Mouse (Mus musculus) lung, postnatal 25 days (tissue): Measurements from ENCODE around the gene Mtfr1l.
"Not testable (repeated sequence)": the region's sequence is repeated elsewhere in the genome, so short reads cannot be mapped to it uniquely, and the experiment has no call there.

Experiments
- DNase-seq: peaks from one replicate; pipeline ENCODE4 v3.0.0; 2022; ENCODE audit warnings: low spot score

Mtfr1l gene

DNA sequence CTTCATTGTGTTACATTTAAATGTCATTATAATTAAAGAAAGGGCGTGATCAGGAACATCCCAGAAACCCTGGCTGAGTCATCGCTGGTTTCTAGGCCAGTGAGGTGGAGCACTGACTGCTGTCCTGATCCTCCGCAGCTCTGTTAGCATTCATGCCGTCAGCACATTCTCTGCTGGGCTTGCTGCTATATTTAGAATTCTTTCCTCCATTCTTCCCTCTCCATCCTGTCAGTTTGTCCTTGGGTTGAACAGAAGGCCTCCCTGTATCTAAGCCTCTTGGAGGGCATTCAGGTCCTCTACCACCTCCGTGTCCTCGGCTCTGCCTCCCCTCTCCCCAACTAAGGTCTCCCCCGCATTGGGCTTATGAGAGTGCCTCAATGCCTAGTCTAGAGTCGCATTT, 18.2 kb downstream of the Mtfr1l start:
- no peak for DNase-seq

DNA sequence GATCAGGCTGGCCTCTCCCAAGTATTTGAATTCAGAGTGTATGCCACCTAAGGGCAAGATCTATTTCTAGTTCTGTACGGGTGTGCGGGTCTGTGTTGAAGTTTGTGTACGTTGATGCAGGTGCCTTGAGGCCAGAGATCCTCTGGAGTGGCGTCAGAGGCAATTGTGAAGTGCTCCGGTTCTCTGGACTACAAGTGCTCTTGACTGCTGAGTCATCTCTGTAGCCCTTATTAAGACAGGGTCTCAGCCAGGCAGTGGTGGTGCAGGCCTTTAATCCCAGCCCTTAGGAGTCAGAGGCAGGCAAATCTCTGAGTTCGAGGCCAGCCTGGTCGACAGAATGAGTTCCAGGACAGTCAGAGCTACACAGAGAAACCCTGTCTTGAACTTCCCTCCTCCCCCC, 19.6 kb downstream of the Mtfr1l start:
- DNase-seq, result peak; percentile 72

DNA sequence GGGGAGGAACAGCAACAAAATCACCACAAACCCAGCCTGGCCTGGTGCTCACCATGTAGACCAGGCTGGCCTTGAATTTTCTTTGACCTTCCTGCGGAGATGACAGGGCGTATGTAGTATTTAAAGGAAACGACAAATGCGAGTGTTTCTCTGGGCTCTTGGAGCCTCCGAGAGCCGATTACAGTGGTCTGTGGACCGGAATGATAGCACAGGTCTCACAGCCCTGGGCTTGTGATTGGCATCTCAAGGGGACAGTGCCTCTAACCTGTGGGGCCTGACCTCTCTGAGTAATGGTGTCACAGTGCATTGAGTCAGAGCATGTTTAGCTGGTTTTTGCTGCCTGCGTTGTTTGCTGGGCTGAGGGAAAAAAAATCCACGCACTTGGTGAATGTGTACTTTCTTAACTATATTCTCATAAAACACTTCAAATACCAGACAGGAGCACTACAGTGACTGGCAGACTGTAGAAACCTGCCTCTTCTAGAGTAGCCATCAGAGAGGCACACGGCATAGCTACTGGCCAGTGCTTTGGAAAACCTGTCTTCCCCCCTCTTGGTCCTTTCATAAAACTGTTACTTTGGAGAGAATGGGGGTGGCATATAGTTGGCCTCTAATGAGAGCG, 20.8 kb downstream of the Mtfr1l start:
- peak; percentile 57 for DNase-seq

DNA sequence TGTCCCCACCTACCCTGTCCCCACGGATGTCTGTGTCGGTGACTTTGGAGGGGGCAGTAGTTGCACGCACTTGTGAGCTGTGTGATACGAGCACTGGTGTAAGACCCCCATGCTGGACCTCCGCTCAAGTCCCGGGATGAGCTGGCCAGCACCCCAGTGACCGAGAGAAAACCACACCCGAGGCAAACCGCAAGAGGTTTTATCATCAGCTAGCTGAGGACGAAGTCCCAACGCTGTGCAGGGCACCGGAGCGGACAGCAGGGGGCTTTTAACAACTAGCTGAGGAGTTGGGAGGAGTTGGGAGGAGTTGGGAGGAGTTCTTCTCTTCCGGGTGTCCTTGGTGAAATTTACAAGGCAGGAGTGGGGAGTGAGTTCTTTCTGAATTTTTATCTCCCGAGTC, 22.4 kb downstream of the Mtfr1l start:
- DNase-seq, result peak; percentile 78

DNA sequence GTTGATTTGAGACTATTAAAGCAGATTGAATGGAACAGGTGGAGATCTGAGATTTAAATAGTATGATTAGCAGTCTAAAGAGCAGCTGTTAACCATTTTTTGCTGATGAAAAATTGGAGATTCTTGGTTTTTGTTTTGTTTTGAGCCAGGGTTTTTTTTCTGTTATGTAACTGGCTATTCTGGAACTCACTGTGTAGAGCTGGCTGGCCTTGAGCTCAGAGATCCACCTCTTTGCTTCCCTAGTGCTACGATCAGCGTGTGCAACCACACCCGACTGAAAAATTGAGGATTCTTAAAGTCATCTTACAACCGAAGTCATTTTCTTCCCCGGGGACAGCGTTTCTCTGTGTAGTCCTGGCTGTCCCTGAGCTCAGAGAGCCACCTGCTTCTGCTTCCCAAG, 23.5 kb downstream of the Mtfr1l start:
- no peak for DNase-seq

DNA sequence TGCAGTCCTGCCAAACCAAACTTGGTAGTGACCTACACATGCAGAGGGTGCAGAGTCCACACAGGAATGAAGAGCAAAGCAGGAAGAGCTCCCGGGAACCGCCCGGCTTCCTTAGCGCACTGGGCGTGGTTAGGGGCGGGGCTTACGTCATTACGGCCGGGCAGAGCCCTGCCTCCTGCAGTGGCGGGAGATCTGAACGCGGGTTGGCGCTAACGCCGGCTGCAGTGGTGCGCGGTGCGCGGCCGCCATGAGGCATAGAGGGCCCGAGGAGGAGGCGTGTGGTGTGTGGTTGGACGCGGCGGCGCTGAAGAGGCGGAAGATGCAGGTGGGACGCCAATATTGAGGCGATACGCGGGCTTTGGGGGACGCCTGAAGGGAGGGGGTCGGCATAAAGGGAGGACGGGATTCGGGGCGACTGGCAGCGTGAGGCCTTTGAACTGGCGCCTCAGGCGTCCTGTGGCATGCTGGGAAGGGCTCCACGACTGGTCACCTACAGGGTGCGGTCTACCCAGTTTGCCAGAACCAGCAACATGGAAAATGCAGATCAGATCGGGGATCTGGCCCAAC, 24.3 kb downstream of the Mtfr1l start, which contains the start of gene Aunip:
Aunip (plus strand) TSS at position 155 of the 567 bp plus-strand sequence.
- peak; percentile 88 for DNase-seq

DNA sequence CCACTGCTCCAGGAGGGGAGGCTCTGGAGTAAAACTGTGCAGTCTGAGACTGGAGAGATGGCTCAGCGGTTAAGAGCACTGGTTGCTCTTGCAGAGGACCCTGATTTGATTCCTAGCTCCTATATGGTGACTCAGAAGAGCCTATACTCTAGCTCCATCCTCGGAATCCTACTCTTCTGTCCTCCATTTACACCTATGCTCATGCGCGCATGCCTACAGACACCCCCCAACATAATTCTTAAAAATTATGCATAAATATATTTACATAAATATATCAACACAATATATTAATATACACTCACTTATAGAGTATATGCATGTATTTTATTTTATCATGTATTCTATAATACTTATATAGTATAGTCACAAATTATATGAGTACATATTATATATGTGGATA, 24.8 kb downstream of the Mtfr1l start:
- no peak for DNase-seq

DNA sequence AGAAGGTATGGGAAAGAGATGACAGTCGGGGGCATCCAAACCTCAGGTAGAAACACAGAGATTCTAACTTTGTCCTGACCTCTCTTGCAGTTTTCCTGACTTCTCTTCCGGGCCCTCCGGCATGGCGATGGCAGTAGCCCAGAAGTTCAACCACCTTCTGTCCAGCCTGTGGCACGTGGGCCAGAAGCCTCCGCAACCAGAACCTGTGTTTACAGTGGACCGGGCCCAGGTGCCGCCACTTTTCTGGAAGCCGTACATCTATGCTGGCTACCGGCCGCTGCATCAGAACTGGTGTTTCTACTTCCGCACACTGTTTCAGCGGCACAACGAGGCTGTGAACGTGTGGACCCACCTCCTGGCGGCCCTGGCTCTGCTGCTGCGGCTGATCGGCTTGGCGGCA, 28.5 kb downstream of the Mtfr1l start:
- DNase-seq, result no peak

DNA sequence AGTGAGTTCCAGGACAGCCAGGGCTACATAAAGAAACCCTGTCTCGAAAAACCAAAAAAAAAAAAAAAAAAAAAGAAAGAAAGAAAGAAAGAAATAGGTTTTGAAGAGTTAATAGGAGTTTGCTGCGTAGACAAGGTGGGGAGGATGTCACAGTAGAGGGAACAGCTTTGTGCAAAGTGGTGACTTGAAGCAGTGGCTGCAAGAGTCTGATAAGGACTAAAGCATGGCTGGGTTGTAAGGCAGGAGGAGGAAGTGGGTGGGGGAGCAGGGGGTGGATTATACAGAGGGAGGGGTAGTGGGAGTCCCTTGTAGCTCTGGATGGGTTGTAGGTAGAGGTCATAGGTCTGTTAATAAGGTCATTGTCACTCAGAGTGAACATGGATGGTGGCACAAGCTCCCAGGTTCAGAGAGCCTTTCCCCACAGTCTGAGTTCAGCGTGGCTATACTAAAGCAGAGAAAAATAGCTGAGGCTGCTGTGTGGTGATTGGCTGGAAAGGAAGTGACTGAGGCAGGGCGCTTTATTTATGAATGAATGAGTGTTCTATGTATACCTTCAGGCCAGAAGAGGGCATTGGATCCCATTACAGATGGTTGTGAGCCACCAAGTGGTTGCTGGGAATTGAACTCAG, 29.1 kb downstream of the Mtfr1l start:
- no peak for DNase-seq

DNA sequence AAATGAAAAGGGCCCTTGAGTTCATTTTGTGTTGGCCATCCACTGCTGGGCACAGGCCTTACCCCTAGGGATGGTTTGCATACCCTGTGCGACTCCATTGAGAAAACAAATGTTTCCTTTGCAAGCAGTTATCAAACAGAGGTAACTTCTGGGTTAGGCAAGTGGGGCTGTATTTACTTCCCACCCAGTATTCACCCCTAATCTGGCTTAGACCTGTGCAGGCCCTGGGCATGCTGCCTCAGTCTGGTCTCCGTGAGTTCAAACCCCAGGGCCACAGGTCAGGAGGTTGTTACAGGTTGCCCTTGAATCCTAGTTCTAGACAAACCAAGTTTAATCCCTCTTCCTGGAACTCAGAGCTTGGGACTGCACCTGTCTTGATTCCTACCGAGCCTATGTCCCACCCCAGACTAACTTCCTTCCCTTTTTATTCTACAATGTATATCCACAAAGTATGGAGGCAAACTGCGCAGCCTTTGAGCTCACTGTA, 29.8 kb downstream of the Mtfr1l start:
- DNase-seq, result no peak

DNA sequence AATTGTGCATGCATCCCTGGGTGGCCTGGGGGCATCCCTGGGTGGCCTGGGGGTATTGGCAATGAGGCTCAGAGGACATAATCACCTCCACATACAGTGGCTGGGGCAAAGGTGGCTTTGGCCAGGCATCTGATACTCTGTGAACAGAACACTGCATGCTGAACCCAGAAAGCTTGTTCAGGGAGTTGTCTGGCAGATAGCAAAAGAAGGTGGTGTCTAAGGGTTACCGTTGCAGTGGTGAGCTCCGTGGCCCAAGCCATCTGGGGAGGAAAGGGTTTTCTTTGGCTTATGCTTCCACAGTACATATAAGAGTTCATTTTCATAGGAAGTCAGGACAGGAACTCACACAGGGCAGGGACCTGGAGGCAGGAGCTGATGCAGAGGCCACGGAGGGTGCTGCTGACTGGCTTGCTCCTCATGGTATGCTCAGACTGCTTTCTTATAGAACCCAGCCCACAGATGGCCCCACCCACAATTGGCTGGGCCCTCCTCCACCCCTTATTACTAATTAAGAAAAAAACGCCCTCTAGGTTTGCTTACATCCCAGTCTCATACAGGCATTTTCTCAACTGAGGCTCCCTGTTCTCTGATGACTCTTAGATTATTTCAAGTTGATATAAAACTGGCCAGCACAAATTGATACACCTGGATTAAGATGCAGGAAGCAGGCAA, 31.4 kb downstream of the Mtfr1l start:
- no peak for DNase-seq

DNA sequence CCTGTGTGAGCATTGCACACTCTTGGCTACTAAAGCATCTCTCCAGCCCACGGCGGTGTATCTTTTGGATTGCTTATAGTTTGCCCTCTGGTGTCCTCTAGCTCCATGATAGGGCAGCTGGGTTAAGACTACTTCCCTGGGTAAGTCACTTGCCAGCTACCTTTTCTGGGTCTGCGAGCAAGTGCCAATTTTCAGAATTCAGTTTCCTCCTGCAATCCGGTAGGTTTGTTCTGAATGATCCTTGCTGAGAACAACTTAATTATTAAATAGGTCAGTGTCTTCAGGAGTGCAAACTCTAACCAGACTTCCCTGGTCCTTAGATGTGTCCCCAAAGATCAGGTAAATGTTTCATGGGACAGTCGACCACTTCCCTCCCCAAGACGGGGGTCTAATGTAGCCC, 34.1 kb downstream of the Mtfr1l start:
- no peak for DNase-seq

DNA sequence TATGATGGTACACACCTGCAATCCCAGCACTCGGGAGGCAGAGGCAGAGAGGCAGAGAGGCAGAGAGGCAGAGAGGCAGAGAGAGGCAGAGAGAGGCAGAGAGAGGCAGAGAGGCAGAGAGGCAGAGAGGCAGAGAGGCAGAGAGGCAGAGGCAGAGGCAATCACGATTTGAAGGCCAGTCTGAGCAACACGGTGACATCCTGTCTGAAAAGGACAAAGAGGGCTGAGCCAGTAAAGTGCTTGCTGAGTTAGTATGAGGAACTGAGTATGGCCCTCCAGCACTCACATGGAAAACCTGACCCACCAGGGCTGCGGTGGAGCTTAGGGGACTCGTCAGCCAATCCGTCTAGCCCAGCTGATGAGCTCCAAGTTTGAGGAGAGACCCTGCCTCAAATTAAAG, 36.2 kb downstream of the Mtfr1l start:
- not testable (repeated sequence) for DNase-seq

DNA sequence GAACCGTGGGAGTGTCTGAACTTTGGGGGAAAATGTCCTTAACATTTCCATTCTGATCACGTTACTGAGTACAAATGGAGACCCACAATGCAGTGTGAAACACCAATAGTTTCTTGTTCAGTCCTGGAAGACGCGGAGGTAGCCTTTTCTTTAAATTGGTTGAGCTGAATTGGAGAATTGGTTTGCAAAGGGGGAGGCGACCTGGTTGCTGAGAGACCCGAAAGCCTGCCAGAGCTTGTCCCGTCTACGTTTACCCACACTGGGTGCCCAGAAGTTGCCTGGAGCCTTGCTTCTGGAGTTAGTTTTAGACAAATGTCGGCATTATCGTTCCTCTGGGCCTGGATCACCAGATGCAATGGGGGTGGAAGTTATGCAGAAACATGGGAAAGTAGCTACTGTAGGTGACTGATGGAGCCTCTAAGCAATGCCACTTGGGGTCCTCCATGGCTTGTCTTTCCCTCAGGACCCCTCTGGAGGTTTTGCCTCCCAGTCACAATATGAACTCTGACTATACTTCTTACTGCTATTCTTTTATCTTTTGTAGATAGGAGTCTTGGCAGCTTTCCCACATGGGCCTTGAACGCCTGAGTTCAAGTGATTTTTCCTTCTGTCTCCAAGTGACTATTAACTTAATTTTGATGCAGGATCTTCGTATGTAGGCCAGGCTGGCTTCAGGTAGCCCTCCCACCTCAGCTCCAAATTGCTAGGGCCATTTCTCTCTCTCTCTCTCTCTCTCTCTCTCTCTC, 37.0 kb downstream of the Mtfr1l start:
- no peak for DNase-seq

DNA sequence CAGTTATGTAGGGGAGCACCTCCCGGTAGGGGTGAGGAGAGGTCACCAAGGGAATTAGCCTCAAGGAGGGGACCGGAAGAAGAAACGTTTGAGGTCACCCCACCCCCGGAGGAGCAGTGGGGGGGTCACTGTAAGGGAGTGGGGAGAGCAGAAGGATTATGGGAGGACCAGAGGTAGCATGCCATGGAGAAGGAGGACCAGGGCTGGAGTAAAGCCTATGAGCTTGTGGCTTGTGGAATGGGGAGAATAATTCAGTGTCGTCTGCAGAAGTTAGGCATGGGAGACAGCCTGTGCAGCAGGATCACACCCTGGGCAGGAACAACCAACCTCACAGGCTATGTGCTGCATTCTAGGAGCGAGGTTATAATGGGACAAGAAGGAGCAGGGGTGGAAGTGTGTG, 38.0 kb downstream of the Mtfr1l start:
- no peak for DNase-seq

DNA sequence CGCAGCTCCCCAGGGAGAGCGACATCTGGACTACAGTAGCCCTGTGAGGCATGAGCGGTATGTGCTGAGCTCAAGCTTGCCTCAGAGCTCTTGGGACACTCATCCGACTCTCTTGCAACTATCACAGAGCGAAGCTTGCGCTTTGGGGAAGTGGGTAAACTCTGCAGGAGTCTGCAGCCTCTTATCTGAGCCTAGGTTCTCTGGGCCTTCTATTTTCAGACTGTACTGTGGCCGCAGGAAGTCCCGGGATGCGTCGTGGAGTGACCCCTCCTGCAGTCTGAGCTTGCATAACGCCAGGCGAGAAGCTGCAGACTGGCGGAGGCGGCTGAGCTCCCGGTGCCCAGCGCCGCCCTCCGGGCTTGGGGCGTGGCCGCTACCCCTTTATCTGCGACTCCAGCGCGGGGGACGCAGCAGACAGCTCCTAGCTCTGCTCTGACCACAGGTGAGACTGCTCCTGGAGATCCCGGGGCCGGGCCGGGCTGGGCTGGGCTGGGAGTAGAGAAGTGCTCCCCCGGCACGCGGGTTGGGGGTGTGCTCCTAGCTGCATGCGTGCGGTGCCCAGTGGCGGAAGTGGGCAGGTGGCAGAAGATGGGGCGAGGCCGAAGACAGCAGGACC, 38.5 kb downstream of the Mtfr1l start, which contains the start of gene Paqr7:
Paqr7 (plus strand) TSS at position 103 of the 616 bp plus-strand sequence.
- peak; percentile 87 for DNase-seq

DNA sequence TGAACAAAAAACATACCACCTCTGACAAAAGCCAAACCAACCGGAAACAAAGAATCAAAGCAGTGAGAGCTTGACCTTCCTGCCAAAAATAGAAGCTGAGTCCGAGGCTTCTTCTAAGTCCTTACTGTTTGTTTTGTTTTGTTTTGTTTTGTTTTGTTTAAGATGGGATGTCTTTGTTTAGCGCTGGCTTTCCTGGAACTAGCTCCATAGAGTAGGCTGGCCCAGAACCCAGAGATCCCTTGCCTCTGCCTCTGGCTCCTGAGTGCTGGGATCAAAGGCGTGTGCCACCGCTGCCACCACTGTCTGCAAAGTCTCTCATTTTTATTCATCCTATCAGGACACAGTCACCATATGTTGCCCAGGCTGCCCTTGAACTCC, 39.7 kb downstream of the Mtfr1l start:
- DNase-seq, result no peak

DNA sequence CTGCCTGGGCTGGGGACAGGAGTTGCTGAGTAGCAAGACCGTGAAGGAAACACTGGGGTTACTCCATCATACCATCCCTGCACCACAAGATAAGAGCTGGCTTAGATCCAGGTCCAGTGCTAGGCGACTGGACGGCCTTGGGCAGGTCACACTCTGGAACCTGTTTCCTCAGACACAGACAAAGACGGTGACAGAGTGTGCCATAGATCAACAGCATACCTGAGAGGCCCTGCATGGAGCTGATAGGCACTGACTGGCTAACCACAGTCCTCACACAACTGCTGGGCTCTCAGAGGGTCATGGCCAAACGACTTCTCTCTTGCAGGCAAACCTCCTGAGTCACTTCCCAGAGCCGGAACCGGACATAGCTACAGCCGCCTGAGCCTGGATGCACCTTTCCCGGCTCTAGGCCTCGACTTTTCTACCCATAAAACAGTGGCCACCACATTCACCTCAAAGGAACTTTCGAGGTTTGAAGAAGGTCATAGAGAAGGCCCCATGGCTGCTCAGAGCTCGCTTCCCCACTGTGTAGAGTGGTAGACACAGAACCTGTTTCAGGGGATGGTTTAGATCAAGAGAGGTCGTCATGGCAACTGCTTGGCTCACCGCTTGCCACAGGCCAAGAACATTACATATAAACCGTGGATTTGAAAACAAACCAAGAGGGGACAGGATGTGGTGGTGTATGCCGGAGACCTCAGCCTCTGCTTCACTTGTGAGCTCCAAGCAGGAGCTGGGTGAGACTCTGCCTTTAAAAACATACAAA, 40.2 kb downstream of the Mtfr1l start:
- peak; percentile 86 for DNase-seq

DNA sequence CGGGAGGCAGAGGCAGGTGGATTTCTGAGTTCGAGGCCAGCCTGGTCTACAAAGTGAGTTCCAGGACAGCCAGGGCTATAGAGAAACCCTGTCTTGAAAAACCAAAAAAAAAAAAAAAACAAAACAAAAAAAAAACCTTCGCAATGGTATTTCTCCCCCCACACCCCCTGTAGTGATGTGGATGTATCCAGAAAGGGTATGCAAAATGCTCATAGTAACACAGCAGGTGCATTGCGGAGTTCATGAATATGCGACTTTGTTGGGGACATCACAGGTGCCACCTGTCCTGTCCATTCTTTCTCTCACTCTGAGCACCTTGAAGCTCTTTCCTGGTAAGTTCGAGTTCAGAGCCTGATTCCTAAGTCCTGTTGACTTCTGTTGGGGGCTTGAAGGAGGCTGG, 41.0 kb downstream of the Mtfr1l start:
- DNase-seq, result not testable (repeated sequence)

DNA sequence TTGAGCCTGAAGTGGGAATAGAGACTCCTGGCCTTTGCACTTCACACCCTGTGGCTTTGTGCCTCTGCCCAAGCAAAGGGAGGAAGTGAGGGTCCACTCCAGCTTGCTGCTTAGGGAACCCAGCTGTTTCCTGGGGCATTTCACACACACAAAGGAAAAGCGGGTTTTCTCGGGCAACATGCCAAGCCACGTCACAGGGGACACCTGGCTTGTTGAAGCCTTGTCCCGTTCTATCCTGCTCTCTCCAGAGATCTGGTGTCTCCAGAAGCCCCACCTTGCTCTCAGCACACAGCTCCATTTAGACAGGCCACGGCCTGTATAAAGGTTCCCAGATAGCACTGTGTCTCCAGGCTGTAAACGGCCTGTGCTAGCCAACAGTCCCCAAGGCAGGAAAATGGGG, 43.5 kb downstream of the Mtfr1l start:
- DNase-seq, result no peak
